Mouse (Mus musculus): Measurements from ENCODE around the gene Igf2bp3. TPM values are rescaled to one million over a fixed set of nuclear protein-coding genes. Genes with fewer than 3 reads are reported as not detected.
A peak's percentile ranks its signal among the peaks of the same experiment; 100 is the strongest.

The Igf2bp3 gene
- polyA plus RNA-seq, 1 experiment from 2014 or later = 41.0 TPM

DNA sequence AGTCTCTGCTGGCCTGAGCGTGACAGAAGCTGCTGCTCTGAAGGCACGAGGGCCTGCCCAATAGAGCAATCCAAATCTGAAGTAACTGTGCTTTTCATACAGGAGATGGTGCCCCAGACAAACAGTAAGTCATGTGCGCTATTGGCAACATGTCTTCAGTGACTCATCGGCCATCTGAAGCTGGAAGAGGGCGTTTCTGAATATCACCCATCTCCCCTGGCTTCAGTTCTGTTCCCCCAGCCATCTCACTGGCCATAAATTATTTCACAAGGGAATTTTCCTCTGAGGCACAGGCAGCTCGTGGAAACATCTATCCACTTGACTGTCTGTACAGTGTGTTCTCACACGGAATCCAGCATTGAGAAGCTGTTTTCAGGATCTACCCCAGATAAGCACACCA, 118.3 kb downstream of the Igf2bp3 start:
- H3K4me1 ChIP-seq (replicated peaks; ENCODE audit: control insufficient read depth, insufficient read depth, low read length) = peaks cover 30% of the 10 kb centered on the region
- peak; percentile 75 for ATAC-seq (ENCODE audit: low read depth)
- H3K4me2 ChIP-seq (ENCODE audit: low read depth, low read length) = peak overlapping the region; percentile 24

DNA sequence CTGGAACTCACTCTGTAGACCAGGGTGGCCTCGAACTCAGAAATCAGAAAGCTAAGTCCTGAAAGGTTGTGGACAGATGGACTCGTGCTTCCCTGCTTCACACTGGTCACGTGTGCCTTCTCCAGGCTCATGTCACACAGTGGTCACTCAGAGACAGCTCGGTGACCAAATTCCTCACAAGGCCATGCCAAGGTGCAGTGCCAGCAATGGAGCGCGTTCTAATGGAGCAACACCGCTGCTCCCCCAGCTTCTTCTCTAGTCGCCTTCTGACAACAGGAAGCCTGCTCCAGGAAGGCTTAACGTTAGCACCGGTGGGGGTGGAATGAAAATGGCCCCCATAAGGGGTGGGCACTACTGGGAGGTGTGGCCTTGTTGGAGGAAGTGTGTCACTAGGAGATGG, 119.8 kb downstream of the Igf2bp3 start:
- peaks cover 19% of the 10 kb centered on the region for H3K36me3 ChIP-seq (ENCODE audit: control insufficient read depth, insufficient read depth, low read length)

More for the DNA sequence above, 118.3 kb downstream of the Igf2bp3 start:
- H3K9ac ChIP-seq (ENCODE audit: low read length) = peak overlapping the region; percentile 45
- no peak overlapping the region for H3K4me3 ChIP-seq (ENCODE audit: low read length)
- H3K9me3 ChIP-seq (ENCODE audit: control insufficient read depth, low read length) = no peaks in the 10 kb centered on the region
- no peaks in the 10 kb centered on the region for H3K27me3 ChIP-seq (ENCODE audit: control insufficient read depth, insufficient read depth, low read depth, low read length)
- peak overlapping the region; percentile 96 for H3K27ac ChIP-seq (ENCODE audit: low read length)
- H3K36me3 ChIP-seq (ENCODE audit: control insufficient read depth, insufficient read depth, low read length) = peaks cover 8% of the 10 kb centered on the region
- WGBS = 43% methylated on average over 7 of the region's 7 CpGs

GRCm38 (mm10) chr6:49083008-49083407, 131.7 kb downstream of the Igf2bp3 start:
- H3K4me1 ChIP-seq (replicated peaks; ENCODE audit: control insufficient read depth, insufficient read depth, low read length) = no peaks in the 10 kb centered on the region
- H3K27me3 ChIP-seq (ENCODE audit: control insufficient read depth, insufficient read depth, low read depth, low read length) = no peaks in the 10 kb centered on the region
- H3K27ac ChIP-seq (ENCODE audit: low read length) = no peak overlapping the region
- H3K9me3 ChIP-seq (ENCODE audit: control insufficient read depth, low read length) = no peaks in the 10 kb centered on the region
- peaks cover 31% of the 10 kb centered on the region for H3K36me3 ChIP-seq (ENCODE audit: control insufficient read depth, insufficient read depth, low read length)
- H3K4me2 ChIP-seq (ENCODE audit: low read depth, low read length) = no peak overlapping the region
- 87% methylated on average over 4 of the region's 4 CpGs for WGBS
- ATAC-seq (ENCODE audit: low read depth) = no peak
- no peak overlapping the region for H3K4me3 ChIP-seq (ENCODE audit: low read length)
- no peak overlapping the region for H3K9ac ChIP-seq (ENCODE audit: low read length)

More for the DNA sequence above, 119.8 kb downstream of the Igf2bp3 start:
- no peak overlapping the region for H3K9ac ChIP-seq (ENCODE audit: low read length)
- ATAC-seq (ENCODE audit: low read depth) = no peak
- H3K27ac ChIP-seq (ENCODE audit: low read length) = no peak overlapping the region
- 83% methylated on average over 10 of the region's 10 CpGs for WGBS
- peaks cover 30% of the 10 kb centered on the region for H3K4me1 ChIP-seq (replicated peaks; ENCODE audit: control insufficient read depth, insufficient read depth, low read length)
- no peaks in the 10 kb centered on the region for H3K27me3 ChIP-seq (ENCODE audit: control insufficient read depth, insufficient read depth, low read depth, low read length)
- H3K4me3 ChIP-seq (ENCODE audit: low read length) = no peak overlapping the region
- H3K9me3 ChIP-seq (ENCODE audit: control insufficient read depth, low read length) = no peaks in the 10 kb centered on the region
- no peak overlapping the region for H3K4me2 ChIP-seq (ENCODE audit: low read depth, low read length)

GRCm38 (mm10) chr6:49079313-49079712, 135.4 kb downstream of the Igf2bp3 start:
- no peak for ATAC-seq (ENCODE audit: low read depth)
- peaks cover 6% of the 10 kb centered on the region; the same call in 1 of the 2 replicates for H3K36me3 ChIP-seq (ENCODE audit: control insufficient read depth, insufficient read depth, low read length)
- WGBS = 85% methylated on average over 1 of the region's 1 CpGs

DNA sequence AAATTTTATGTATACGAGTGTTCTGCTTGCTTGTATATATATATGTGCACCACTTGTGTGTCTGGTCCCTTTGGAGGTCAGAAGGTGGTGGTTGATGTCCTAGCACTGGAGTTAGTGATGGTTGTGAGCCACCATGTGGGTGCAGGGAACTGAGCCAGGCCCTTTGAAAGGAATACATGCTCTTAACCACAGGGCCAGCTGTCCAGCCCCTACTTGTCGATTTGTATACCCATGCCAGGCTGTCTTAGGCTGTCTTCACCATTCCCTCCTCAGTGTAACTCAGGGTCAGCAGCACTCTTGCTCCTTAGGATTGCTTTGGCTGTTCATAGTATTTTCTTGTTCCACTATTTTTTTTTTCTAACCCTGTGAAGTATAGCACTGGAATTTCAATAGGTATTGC, 136.9 kb downstream of the Igf2bp3 start:
- H3K36me3 ChIP-seq (ENCODE audit: control insufficient read depth, insufficient read depth, low read length) = no peaks in the 10 kb centered on the region
- peaks cover 9% of the 10 kb centered on the region for H3K4me1 ChIP-seq (replicated peaks; ENCODE audit: control insufficient read depth, insufficient read depth, low read length)
- H3K9ac ChIP-seq (ENCODE audit: low read length) = no peak overlapping the region
- no peak for ATAC-seq (ENCODE audit: low read depth)
- WGBS = 74% methylated on average over 2 of the region's 2 CpGs
- no peak overlapping the region for H3K4me3 ChIP-seq (ENCODE audit: low read length)
- H3K27me3 ChIP-seq (ENCODE audit: control insufficient read depth, insufficient read depth, low read depth, low read length) = no peaks in the 10 kb centered on the region
- no peak overlapping the region for H3K4me2 ChIP-seq (ENCODE audit: low read depth, low read length)
- H3K9me3 ChIP-seq (ENCODE audit: control insufficient read depth, low read length) = no peaks in the 10 kb centered on the region
- no peak overlapping the region for H3K27ac ChIP-seq (ENCODE audit: low read length)

More at GRCm38 (mm10) chr6:49079313-49079712, 135.4 kb downstream of the Igf2bp3 start:
- Histone ChIP-seq H3K9ac (ENCODE audit: low read length) (no peak overlapping the region), H3K27me3 (ENCODE audit: control insufficient read depth, insufficient read depth, low read depth, low read length) (no peaks in the 10 kb centered on the region), H3K4me1 (replicated peaks; ENCODE audit: control insufficient read depth, insufficient read depth, low read length) (peaks cover 9% of the 10 kb centered on the region), H3K27ac (ENCODE audit: low read length) (no peak overlapping the region), H3K4me3 (ENCODE audit: low read length) (no peak overlapping the region), H3K4me2 (ENCODE audit: low read depth, low read length) (no peak overlapping the region), H3K9me3 (ENCODE audit: control insufficient read depth, low read length) (no peaks in the 10 kb centered on the region)

DNA sequence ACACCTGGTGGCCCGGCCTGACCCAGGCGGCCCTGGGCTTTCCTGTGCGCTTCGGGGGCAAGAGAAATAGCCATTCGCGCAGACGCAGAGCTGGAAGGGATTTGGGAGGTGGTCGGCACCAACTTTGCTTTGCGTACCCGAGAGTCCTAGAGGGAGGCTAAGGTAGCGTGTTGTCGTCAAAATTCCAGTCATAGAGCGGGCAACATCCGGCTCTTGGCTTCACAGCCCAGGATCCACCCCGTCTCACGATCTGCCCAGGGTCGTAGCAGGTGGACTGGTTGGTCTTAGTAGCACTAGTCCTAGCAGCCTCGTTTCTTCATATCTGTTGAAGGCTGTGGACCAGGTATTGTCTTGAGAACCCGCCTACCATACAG, 140.7 kb downstream of the Igf2bp3 start:
- H3K36me3 ChIP-seq (ENCODE audit: control insufficient read depth, insufficient read depth, low read length) = no peaks in the 10 kb centered on the region
- H3K9ac ChIP-seq (ENCODE audit: low read length) = peak overlapping the region; percentile 99
- no peaks in the 10 kb centered on the region for H3K9me3 ChIP-seq (ENCODE audit: control insufficient read depth, low read length)
- H3K27ac ChIP-seq (ENCODE audit: low read length) = peak overlapping the region; percentile 80
- peak overlapping the region; percentile 84 for H3K4me2 ChIP-seq (ENCODE audit: low read depth, low read length)
- under 1% methylated on average over 19 of the region's 19 CpGs for WGBS
- no peaks in the 10 kb centered on the region for H3K27me3 ChIP-seq (ENCODE audit: control insufficient read depth, insufficient read depth, low read depth, low read length)
- peaks cover 9% of the 10 kb centered on the region for H3K4me1 ChIP-seq (replicated peaks; ENCODE audit: control insufficient read depth, insufficient read depth, low read length)
- peak overlapping the region; percentile 96 for H3K4me3 ChIP-seq (ENCODE audit: low read length)
- ATAC-seq (ENCODE audit: low read depth) = peak; percentile 55

DNA sequence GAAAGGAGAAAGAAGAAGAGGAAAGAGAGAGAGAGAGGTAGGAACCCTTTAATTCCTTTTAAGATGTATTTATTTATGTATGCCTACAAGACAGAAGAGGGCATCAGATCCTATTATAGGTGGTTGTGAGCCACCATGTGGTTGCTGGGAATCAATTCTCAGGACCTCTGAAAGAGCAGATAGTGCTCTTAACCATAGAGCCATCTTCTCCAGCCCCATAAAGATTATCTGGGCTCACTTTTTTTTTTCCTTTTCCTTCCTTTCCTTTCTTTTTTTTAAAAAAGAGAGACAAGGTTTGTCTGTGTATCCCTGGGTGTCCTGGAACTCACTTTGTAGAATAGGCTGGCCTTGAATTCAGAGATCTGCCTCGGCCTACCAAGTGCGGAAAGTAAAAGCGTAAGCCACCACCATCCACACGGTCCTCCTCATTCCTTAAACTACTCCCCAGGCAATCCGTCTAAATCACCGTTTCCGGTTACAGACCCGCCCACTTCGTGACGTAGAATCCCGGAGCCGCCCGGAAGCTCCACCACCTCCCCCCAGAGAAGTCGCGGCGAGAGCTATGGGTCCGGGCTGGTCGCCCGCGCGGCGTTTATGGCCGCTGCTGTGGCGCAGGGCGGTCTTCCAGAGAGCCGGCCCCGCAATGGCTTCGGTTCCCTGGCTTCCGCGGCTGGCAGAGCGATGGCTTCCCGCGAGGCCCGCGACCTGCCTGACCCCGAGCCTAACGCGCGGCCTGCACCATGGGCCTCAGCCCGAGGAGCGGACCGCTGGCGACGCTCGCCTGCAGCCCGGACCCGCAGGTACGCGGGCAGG, 141.2 kb downstream of the Igf2bp3 start, which contains the start of gene Malsu1:
Gene Malsu1, plus strand, starts transcription at position 492 of the 813 bp plus-strand sequence.
- Histone ChIP-seq H3K4me1 (replicated peaks; ENCODE audit: control insufficient read depth, insufficient read depth, low read length) (peaks cover 9% of the 10 kb centered on the region), H3K27ac (ENCODE audit: low read length) (peak within 1 kb of the TSS; percentile 80), H3K27me3 (ENCODE audit: control insufficient read depth, insufficient read depth, low read depth, low read length) (no peaks in the 10 kb centered on the region), H3K9me3 (ENCODE audit: control insufficient read depth, low read length) (no peaks in the 10 kb centered on the region), H3K4me2 (ENCODE audit: low read depth, low read length) (peak within 1 kb of the TSS; percentile 84), H3K9ac (ENCODE audit: low read length) (peak within 1 kb of the TSS; percentile 99), H3K4me3 (ENCODE audit: low read length) (peak within 1 kb of the TSS; percentile 96), H3K36me3 (ENCODE audit: control insufficient read depth, insufficient read depth, low read length) (no peaks in the 10 kb centered on the region)
- 0% methylated on average over 49 of the region's 49 CpGs for WGBS
- peak; percentile 99 for ATAC-seq (ENCODE audit: low read depth)

- Histone ChIP-seq H3K4me3 (ENCODE audit: low read length) (no peak overlapping the region), H3K27ac (ENCODE audit: low read length) (no peak overlapping the region), H3K4me1 (replicated peaks; ENCODE audit: control insufficient read depth, insufficient read depth, low read length) (no peaks in the 10 kb centered on the region), H3K4me2 (ENCODE audit: low read depth, low read length) (no peak overlapping the region), H3K36me3 (ENCODE audit: control insufficient read depth, insufficient read depth, low read length) (no peaks in the 10 kb centered on the region), H3K9ac (ENCODE audit: low read length) (no peak overlapping the region), H3K27me3 (ENCODE audit: control insufficient read depth, insufficient read depth, low read depth, low read length) (no peaks in the 10 kb centered on the region), H3K9me3 (ENCODE audit: control insufficient read depth, low read length) (no peaks in the 10 kb centered on the region)
- 42% methylated on average over 4 of the region's 4 CpGs for WGBS
- ATAC-seq (ENCODE audit: low read depth) = no peak
Observed at GRCm38 (mm10) chr6:49068361-49068760, 146.4 kb downstream of the Igf2bp3 start.

DNA sequence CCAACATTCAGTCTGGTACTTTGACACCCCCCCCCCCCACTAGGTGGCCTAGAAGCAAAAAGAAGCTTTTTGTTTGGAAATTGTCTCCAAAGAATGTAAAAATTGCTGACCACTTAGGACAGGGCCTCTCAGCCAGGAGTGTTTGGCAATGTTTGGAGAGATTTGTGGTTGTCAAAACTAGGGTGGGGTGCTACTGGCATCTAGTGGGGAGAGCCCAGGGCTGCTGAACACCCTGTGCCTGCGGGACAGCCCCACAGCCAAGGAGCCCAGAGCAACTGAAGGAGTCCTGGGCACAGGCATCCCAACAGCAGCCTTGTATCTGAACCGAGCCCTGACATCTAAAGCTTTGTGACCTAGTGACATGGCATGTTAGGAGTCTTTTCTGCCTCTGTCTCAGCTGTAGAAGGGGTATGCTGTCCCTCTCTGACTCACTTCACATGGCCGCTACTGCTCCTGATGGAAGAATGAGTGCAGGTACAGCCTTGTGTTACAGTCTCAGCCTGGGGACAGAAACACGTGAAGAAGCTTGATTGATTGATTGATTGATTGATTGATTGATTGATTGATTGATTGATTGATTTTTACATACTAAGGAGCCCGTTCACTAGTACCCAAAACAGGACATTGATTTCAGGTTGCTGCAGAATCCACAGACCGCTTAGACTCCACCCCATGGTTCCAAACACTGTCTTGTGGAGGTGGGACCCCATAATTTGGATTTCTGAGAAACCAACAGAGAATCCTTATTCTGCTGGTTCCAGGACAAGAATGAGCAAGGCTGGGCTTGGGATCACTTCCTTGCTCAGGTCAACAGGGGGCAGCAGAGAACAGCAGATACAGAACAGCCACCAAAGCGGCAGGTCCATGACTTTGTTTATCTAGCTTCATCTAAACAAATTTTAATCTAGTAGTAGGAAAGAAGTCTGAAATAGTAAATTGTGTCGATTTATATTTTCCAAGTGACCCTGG, 157.4 kb downstream of the Igf2bp3 start:
- 35% methylated on average over 8 of the region's 8 CpGs for WGBS
- H3K4me2 ChIP-seq (ENCODE audit: low read depth, low read length) = no peak overlapping the region
- no peak overlapping the region for H3K27ac ChIP-seq (ENCODE audit: low read length)
- no peaks in the 10 kb centered on the region for H3K27me3 ChIP-seq (ENCODE audit: control insufficient read depth, insufficient read depth, low read depth, low read length)
- no peaks in the 10 kb centered on the region for H3K9me3 ChIP-seq (ENCODE audit: control insufficient read depth, low read length)
- H3K9ac ChIP-seq (ENCODE audit: low read length) = no peak overlapping the region
- no peaks in the 10 kb centered on the region for H3K36me3 ChIP-seq (ENCODE audit: control insufficient read depth, insufficient read depth, low read length)
- peak; percentile 62 for ATAC-seq (ENCODE audit: low read depth)
- no peaks in the 10 kb centered on the region for H3K4me1 ChIP-seq (replicated peaks; ENCODE audit: control insufficient read depth, insufficient read depth, low read length)
- H3K4me3 ChIP-seq (ENCODE audit: low read length) = no peak overlapping the region
